12 mouse cellular contexts compared by ENCODE assay signal in genomic region chr6:39058389-39058788, GRCm38 (mm10). TPM values are rescaled to one million over a fixed set of nuclear protein-coding genes. Genes with fewer than 3 reads are reported as not detected.
DNase-seq lines count a peak whose midpoint lies in the region; ATAC-seq and TF ChIP-seq lines count a peak whose summit lies in the region.
"Had no signal": no experiment of that assay in that cellular context is flagged by ENCODE, and none has a peak within 500 bp of the region (broad histone marks: within the 10 kb centered on the region; RNA-seq: fewer than 3 reads in every experiment).

No protein-coding gene starts in this region.

- peaks cover 24% of the 10 kb centered on the region for H3K4me1 ChIP-seq in forebrain, embryonic 10.5 days
- peaks cover 21% of the 10 kb centered on the region for H3K4me1 ChIP-seq in forebrain, embryonic 16.5 days (replicated peaks; ENCODE audit: control insufficient read depth, insufficient read depth, low read length)
- H3K4me1 ChIP-seq in liver, postnatal 0 days (ENCODE audit: insufficient read depth) = peaks cover 19% of the 10 kb centered on the region

- ATAC-seq in forebrain, embryonic 16.5 days = no peak
- no peak for ATAC-seq in liver, postnatal 0 days
- ATAC-seq in megakaryocyte-erythroid progenitor cell, adult 5-6 weeks (replicated peaks; ENCODE audit: low FRiP score, low TSS enrichment, poor library complexity, severe bottlenecking) = no peak
- ATAC-seq: midbrain, embryonic 13.5 days had no signal

- no peaks in the 10 kb centered on the region for H3K27me3 ChIP-seq in forebrain, embryonic 10.5 days (ENCODE audit: poor library complexity, severe bottlenecking)
- H3K27me3 ChIP-seq in forebrain, embryonic 16.5 days (replicated peaks; ENCODE audit: control insufficient read depth, insufficient read depth, low read length) = no peaks in the 10 kb centered on the region
- no peaks in the 10 kb centered on the region for H3K27me3 ChIP-seq in liver, postnatal 0 days (ENCODE audit: insufficient read depth, low read length)
- H3K27me3 ChIP-seq: forebrain, embryonic 12.5 days; midbrain, embryonic 13.5 days had no signal

- no peak overlapping the region for H3K27ac ChIP-seq in forebrain, embryonic 10.5 days
- no peak overlapping the region for H3K27ac ChIP-seq in forebrain, embryonic 16.5 days (ENCODE audit: low read length)
- H3K27ac ChIP-seq in left cerebral cortex, adult 2 months = no peak overlapping the region
- no peak overlapping the region for H3K27ac ChIP-seq in liver, postnatal 0 days (ENCODE audit: low read depth)
- H3K27ac ChIP-seq: forebrain, embryonic 12.5 days; midbrain, embryonic 13.5 days had no signal

- H3K4me2 ChIP-seq in forebrain, embryonic 16.5 days (ENCODE audit: low read length) = no peak overlapping the region
- no peak overlapping the region for H3K4me2 ChIP-seq in liver, postnatal 0 days (ENCODE audit: low read depth, low read length)
- H3K4me2 ChIP-seq: forebrain, embryonic 12.5 days; liver, embryonic 13.5 days; midbrain, embryonic 13.5 days had no signal

- no peak overlapping the region for H3K9ac ChIP-seq in forebrain, embryonic 16.5 days (replicated peaks; ENCODE audit: low read depth, low read length)
- H3K9ac ChIP-seq in liver, postnatal 0 days (replicated peaks) = no peak overlapping the region
- H3K9ac ChIP-seq: forebrain, embryonic 12.5 days; liver, embryonic 13.5 days; midbrain, embryonic 13.5 days had no signal

- peak; percentile 43 for TF ChIP-seq CTCF in left cerebral cortex, adult 2 months (IDR thresholded peaks at IDR 0.05)
- TF ChIP-seq CTCF in liver, postnatal 0 days (IDR thresholded peaks at IDR 0.05; ENCODE audit: low read depth) = peak; percentile 64

- H3K36me3 ChIP-seq in forebrain, embryonic 10.5 days (replicated peaks) = no peaks in the 10 kb centered on the region
- no peaks in the 10 kb centered on the region for H3K36me3 ChIP-seq in forebrain, embryonic 16.5 days (ENCODE audit: control insufficient read depth, insufficient read depth)
- H3K36me3 ChIP-seq in liver, postnatal 0 days (replicated peaks; ENCODE audit: insufficient read depth, low read length) = no peaks in the 10 kb centered on the region
- H3K36me3 ChIP-seq: forebrain, embryonic 12.5 days; liver, embryonic 13.5 days; midbrain, embryonic 13.5 days had no signal

- H3K4me3 ChIP-seq in forebrain, embryonic 10.5 days = no peak overlapping the region
- H3K4me3 ChIP-seq in forebrain, embryonic 16.5 days (replicated peaks; ENCODE audit: low read length) = no peak overlapping the region
- H3K4me3 ChIP-seq in left cerebral cortex, adult 2 months = no peak overlapping the region
- no peak overlapping the region for H3K4me3 ChIP-seq in liver, postnatal 0 days (ENCODE audit: low read depth, low read length)
- H3K4me3 ChIP-seq: forebrain, embryonic 12.5 days; liver, embryonic 13.5 days; midbrain, embryonic 13.5 days had no signal

- intact Hi-C loops in left cerebral cortex, adult 2 months (cut with DNase I) = loop anchor here (5.0 kb wide), 1 partner anchor 106 kb away; no protein-coding TSS in a partner anchor
- intact Hi-C loops in left cerebral cortex, postnatal 10 days (cut with DNase I) = no loop called here

- 64% methylated on average over 3 of the region's 3 CpGs for WGBS in forebrain, embryonic 10.5 days
- 60% methylated on average over 3 of the region's 3 CpGs for WGBS in forebrain, embryonic 16.5 days
- 64% methylated on average over 3 of the region's 3 CpGs for WGBS in liver, postnatal 0 days (ENCODE audit: insufficient replicate concordance)

- no peak for TF ChIP-seq EP300 in liver, postnatal 0 days (IDR thresholded peaks at IDR 0.05; ENCODE audit: low read depth)

- H3K9me3 ChIP-seq in forebrain, embryonic 10.5 days = no peaks in the 10 kb centered on the region
- no peaks in the 10 kb centered on the region for H3K9me3 ChIP-seq in forebrain, embryonic 16.5 days (ENCODE audit: control insufficient read depth, low read length)
- no peaks in the 10 kb centered on the region for H3K9me3 ChIP-seq in liver, postnatal 0 days (ENCODE audit: low read length)
- H3K9me3 ChIP-seq: forebrain, embryonic 12.5 days; liver, embryonic 13.5 days; midbrain, embryonic 13.5 days had no signal

- DNase-seq in forebrain, embryonic 10.5 days (ENCODE audit: extremely low spot score, low spot score) = peak; percentile 29
- DNase-seq in left cerebral cortex, adult 2 months (ENCODE audit: extremely low spot score in 1 of 2, low spot score in 2 of 2) = no peak
- no peak for DNase-seq in left cerebral cortex, postnatal 10 days (ENCODE audit: extremely low spot score in 1 of 2, low spot score in 2 of 2)
- DNase-seq in NIH3T3 (ENCODE audit: low read depth) = peak; percentile 33
- DNase-seq in liver, postnatal 0 days = peak; percentile 39
- no peak for DNase-seq in kidney, adult 8-10 months
- DNase-seq: liver, embryonic 13.5 days; right cerebral cortex, postnatal 4 days had no signal

RNA-seq across cellular contexts. Expression of gene Parp12, which starts 59.8 kb away (rescaled TPM):
- 0.50 and 0.62 TPM in 2 replicates for polyA plus RNA-seq in forebrain, embryonic 10.5 days (2016; fragmentation: Nextera tagmentation; extraction: Ambion mirVana)
- polyA plus RNA-seq in forebrain, embryonic 16.5 days (2015; fragmentation: Nextera tagmentation; extraction: Ambion mirVana) = 1.8 and 2.5 TPM in 2 replicates
- total RNA-seq in left cerebral cortex, adult 2 months (2021) = 1 to 10 TPM; 5.2 to 5.5 TPM
- 1 to 10 TPM; 3.4 to 4.4 TPM for total RNA-seq in left cerebral cortex, postnatal 10 days (2021)
- 6.9 and 7.9 TPM in 2 replicates for polyA plus RNA-seq in liver, postnatal 0 days (2015; fragmentation: Nextera tagmentation; extraction: Ambion mirVana)
- 3.5 and 4.5 TPM in 2 replicates for total RNA-seq in megakaryocyte-erythroid progenitor cell, adult 5-6 weeks (2014; fragmentation: Nextera tagmentation)
- total RNA-seq in megakaryocyte-erythroid progenitor cell, adult 5-6 weeks (2017) = 5.6 and 9.1 TPM in 2 replicates

Comparison
In these comparisons a context has a peak if more than half of its experiments do, and no peak if none do; other contexts are left out.
1. DNase-seq: peak in forebrain, embryonic 10.5 days (single experiment), NIH3T3 (single experiment) and liver, postnatal 0 days (single experiment); none in left cerebral cortex, adult 2 months (0 of 2), left cerebral cortex, postnatal 10 days (0 of 2) and kidney, adult 8-10 months (0 of 2).